Mouse (Mus musculus) hindbrain, embryonic 14.5 days (tissue): ENCODE data around the gene Foxn3. TPM values are rescaled to one million over a fixed set of nuclear protein-coding genes. Genes with fewer than 3 reads are reported as not detected.

Experiments
- ATAC-seq: fragments of 200-750 bp; cut with Nextera tagmentation; 2 replicates; pipeline ENCODE4 v1.8.0; 2017; ENCODE audit warnings: moderate number of reproducible peaks, mild to moderate bottlenecking, moderate TSS enrichment, moderate library complexity; ENCODE audit not compliant: low FRiP score
- DNase-seq: peaks from one replicate; pipeline ENCODE4 v3.0.0-alpha.2; 2015; ENCODE audit warnings: low spot score
- H3K27ac ChIP-seq: fragments of 300-500 bp; sonication (generic); 2 replicates; pipeline ENCODE4 v1.5.1; 2014; ENCODE audit warnings: mild to moderate bottlenecking, moderate library complexity
- H3K27me3 ChIP-seq: fragments of 300-500 bp; sonication (generic); 2 replicates; pipeline ENCODE4 v1.6.1; 2014; ENCODE audit warnings: mild to moderate bottlenecking, low read length, mixed read lengths; ENCODE audit not compliant: control insufficient read depth, insufficient read depth
- H3K36me3 ChIP-seq: fragments of 300-500 bp; sonication (generic); replicated peaks from 2 replicates; pipeline ENCODE4 v1.6.1; 2014; ENCODE audit not compliant: control insufficient read depth, insufficient read depth
- H3K4me1 ChIP-seq: fragments of 300-500 bp; sonication (generic); replicated peaks from 2 replicates; pipeline ENCODE4 v1.6.1; 2014; ENCODE audit warnings: antibody characterized with exemption, low read length, mixed read lengths; ENCODE audit not compliant: control insufficient read depth, insufficient read depth
- H3K4me2 ChIP-seq: fragments of 300-500 bp; sonication (generic); replicated peaks from 2 replicates; pipeline ENCODE4 v1.6.1; 2014; ENCODE audit warnings: mild to moderate bottlenecking, moderate library complexity
- H3K4me3 ChIP-seq: fragments of 300-500 bp; sonication (generic); replicated peaks from 2 replicates; pipeline ENCODE4 v1.5.1; 2014; ENCODE audit warnings: mild to moderate bottlenecking, low read length
- H3K9ac ChIP-seq: fragments of 300-500 bp; sonication (generic); 2 replicates; pipeline ENCODE4 v1.6.1; 2014
- H3K9me3 ChIP-seq: fragments of 300-500 bp; sonication (generic); 2 replicates; pipeline ENCODE4 v1.6.1; 2016; ENCODE audit warnings: low read length; ENCODE audit not compliant: control insufficient read depth
- WGBS: fragments of 180-500 bp; shearing (Covaris S2); extraction: QIAGEN DNeasy Blood & Tissue Kit; methylation state at CpG from one replicate; pipeline ENCODE4 v1.1.7; 2014; 5-methylcytosine and 5-hydroxymethylcytosine counted together
- polyA plus RNA-seq: library from polyadenylated mRNA; unstranded; fragments of >200 nt; fragmentation: Nextera tagmentation; extraction: Ambion mirVana; gene quantifications from 2 replicates; pipeline ENCODE4 v1.2.1, GENCODE M21; 2014

The Foxn3 gene
- polyA plus RNA-seq, 1 experiment from 2014 or later: 84.9 TPM

DNA sequence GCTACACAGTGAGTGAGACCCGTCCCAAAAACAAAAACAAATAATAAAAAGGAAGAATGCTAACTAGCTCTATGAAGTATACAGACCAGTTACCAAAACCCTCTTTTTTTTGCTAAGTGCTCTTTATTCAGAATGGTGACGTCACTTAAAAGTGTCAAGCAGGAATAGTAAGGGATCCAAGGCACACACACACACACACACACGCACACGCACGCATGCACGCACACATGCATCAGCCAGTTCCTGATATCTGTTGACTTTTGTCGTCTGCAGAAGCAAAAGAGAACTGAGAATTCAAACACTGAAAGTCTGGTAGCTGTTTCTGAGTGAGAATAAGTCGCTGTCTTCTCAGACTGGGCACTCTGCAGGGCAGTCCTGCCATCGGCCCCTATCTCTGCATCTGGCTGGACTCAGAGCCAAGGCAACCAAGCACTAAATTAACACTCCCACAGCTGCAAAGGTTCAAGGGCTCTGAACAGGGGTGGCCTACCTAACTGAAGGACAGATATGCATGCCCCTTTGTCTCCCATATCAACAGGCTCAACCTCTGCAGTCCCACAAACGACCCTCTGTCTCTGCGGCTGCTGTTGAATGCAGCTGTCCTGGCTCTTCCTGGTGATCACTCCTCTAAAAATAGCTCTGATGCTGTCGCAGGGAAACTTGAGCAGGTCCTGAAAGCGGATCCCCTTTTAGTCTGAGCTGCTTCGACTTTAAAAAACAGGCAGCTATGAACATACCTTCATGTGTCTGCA, 257.4 kb downstream of the Foxn3 start:
- ATAC-seq (no peak), DNase-seq (no peak)
- no peaks in the 10 kb centered on the region for H3K36me3 ChIP-seq
- no peak overlapping the region for H3K4me3 ChIP-seq
- no peaks in the 10 kb centered on the region for H3K9me3 ChIP-seq
- H3K9ac ChIP-seq: no peak overlapping the region
- H3K27ac ChIP-seq: peak overlapping the region; percentile 66
- H3K4me1 ChIP-seq: peaks cover 54% of the 10 kb centered on the region
- H3K27me3 ChIP-seq: no peaks in the 10 kb centered on the region
- WGBS: 57% methylated on average over 14 of the region's 14 CpGs
- H3K4me2 ChIP-seq: no peak overlapping the region

DNA sequence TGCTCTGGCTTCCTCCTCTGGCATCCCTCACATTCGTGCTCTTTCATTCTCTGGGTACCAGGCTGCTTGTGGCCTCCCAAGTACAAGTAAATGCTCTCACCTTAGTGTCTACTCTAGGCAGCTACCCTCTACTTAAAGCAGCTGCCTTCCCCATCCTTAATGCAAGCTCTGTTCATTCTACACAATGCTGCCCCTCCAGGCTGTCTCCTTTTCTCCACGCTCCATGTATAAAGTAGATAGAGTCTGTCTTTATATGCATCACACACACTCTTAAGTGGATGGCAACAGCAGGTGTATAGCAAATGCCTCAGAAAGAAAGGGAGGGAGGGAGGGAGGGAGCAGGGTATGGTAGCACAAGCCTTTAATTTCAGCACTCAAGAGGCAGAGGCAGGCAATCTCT, 258.1 kb downstream of the Foxn3 start:
- 50% methylated on average over 2 of the region's 2 CpGs for WGBS
- Histone ChIP-seq H3K4me2 (no peak overlapping the region), H3K9me3 (no peaks in the 10 kb centered on the region), H3K27me3 (no peaks in the 10 kb centered on the region), H3K9ac (no peak overlapping the region), H3K36me3 (no peaks in the 10 kb centered on the region), H3K27ac (peak overlapping the region; percentile 66), H3K4me1 (peaks cover 56% of the 10 kb centered on the region), H3K4me3 (no peak overlapping the region)
- 0 out of 2 replicates have a peak, but pooled peaks have one; percentile 34 for ATAC-seq
- DNase-seq: no peak

DNA sequence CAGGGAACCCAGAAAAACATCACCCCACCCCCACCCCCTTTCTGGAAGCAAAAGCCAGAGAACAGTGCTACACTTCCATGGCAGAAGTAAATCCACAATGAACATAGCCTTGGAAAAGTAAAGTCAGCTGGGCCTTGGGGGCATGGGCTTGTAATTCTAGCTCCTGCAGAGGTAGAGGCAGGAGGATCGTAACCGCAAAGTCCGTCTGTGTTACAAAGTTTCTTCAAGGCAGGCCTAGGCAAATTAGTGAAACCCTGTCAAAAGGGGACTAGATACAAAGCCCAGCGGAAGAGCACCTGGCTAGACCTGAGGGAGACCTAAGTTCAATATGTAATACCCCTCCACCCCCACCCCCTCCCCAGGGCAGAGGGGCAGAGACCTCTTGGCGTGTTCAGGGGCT, 259.3 kb downstream of the Foxn3 start:
- Histone ChIP-seq H3K9ac (no peak overlapping the region), H3K27ac (no peak overlapping the region), H3K4me1 (peaks cover 63% of the 10 kb centered on the region), H3K4me2 (no peak overlapping the region), H3K36me3 (no peaks in the 10 kb centered on the region), H3K9me3 (no peaks in the 10 kb centered on the region), H3K27me3 (no peaks in the 10 kb centered on the region), H3K4me3 (no peak overlapping the region)
- DNase-seq (no peak), ATAC-seq (no peak)
- WGBS: 71% methylated on average over 5 of the region's 5 CpGs

DNA sequence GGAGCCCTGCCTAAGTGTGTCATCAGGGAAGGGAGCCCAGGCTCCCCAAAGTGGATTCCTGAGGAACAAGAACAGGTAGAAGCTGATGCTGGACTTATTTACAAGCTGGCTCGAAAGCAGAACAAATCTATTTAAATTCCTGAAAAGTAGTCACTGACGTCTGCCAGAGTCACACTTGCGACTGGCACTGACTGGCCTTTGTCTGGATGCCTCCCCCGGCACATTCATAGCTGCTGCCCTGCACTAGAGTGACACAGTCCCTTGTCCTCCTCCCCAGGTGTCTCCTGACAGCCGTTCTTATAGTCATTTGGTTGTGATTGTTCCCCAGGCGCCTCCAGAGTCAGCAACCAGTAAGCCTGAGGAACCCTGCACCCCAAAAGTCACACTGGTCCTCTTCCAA, 259.8 kb downstream of the Foxn3 start:
- H3K4me1 ChIP-seq: peaks cover 63% of the 10 kb centered on the region
- H3K27ac ChIP-seq: 0 out of 2 replicates have a peak overlapping the region, but pooled peaks have one; percentile 5
- no peaks in the 10 kb centered on the region for H3K36me3 ChIP-seq
- no peaks in the 10 kb centered on the region for H3K27me3 ChIP-seq
- H3K9me3 ChIP-seq: no peaks in the 10 kb centered on the region
- no peak overlapping the region for H3K9ac ChIP-seq
- no peak; the same call in 1 of the 2 replicates for ATAC-seq
- no peak overlapping the region for H3K4me2 ChIP-seq
- H3K4me3 ChIP-seq: no peak overlapping the region
- no peak for DNase-seq
- WGBS: 22% methylated on average over 6 of the region's 6 CpGs

DNA sequence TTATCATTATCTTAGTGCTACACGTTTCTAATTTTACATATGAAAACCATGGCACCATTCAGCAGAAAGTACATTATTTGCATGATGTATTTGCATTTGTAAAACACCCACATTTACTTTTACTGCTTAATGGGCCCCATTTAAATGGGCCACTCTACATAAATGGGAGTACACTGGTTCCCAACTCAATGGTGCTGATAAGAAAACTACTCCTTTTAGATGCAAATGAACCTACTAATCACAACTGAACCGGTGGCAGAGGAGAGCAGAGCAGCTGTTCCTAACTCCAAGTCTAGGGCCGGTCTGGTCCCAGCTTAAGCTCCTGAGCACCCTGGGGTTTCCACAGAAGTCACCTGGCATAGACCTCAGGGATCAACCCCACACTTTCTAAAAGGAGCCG, 263.5 kb downstream of the Foxn3 start:
- Histone ChIP-seq H3K4me3 (no peak overlapping the region), H3K9ac (no peak overlapping the region), H3K4me1 (peaks cover 42% of the 10 kb centered on the region), H3K36me3 (no peaks in the 10 kb centered on the region), H3K9me3 (no peaks in the 10 kb centered on the region), H3K27me3 (no peaks in the 10 kb centered on the region), H3K27ac (no peak overlapping the region), H3K4me2 (no peak overlapping the region)
- DNase-seq (no peak), ATAC-seq (no peak)
- 19% methylated on average over 4 of the region's 4 CpGs for WGBS

DNA sequence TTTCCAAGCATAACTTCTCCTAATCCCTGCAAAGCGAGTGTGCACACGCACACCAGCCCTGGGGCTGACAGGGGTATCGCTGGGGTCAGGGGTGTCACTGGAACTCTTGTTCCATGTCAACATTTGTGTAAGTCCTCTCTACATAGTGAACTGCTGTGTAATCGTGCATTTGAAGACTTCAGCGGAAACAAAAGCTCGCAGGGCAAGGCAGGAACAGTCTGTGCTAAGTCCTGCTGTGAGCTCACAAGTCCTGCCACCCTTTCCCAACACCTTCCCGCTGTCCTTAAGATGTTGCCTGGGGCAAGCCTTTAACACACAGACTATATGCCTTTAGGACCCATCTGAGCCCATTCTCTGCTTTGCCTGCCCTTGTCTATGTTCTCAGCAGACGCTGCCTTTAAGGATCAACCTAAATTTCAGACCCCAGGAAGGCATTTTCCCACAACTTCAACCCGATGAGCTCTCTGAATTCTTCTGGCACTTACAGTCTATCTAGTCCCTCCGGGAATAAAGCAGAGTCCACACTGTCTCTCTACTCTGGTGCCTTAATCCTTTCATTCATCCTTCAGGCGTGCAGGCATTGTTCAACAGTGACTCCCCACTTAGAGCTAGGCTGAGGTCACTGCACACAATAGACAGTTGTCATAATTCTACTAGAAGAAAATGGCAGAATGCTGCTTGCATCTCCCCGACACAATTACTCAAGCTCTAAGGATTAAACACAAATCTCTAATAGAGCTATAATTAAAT, 264.4 kb downstream of the Foxn3 start:
- DNase-seq (no peak), ATAC-seq (no peak)
- H3K4me1 ChIP-seq: peaks cover 41% of the 10 kb centered on the region
- H3K36me3 ChIP-seq: no peaks in the 10 kb centered on the region
- H3K4me2 ChIP-seq: no peak overlapping the region
- whole genome bisulfite sequencing: 20% methylated on average over 12 of the region's 12 CpGs
- no peaks in the 10 kb centered on the region for H3K27me3 ChIP-seq
- H3K9me3 ChIP-seq: no peaks in the 10 kb centered on the region
- 0 out of 2 replicates have a peak overlapping the region, but pooled peaks have one; percentile 4 for H3K27ac ChIP-seq
- H3K9ac ChIP-seq: 0 out of 2 replicates have a peak overlapping the region, but pooled peaks have one; percentile 7
- H3K4me3 ChIP-seq: no peak overlapping the region

DNA sequence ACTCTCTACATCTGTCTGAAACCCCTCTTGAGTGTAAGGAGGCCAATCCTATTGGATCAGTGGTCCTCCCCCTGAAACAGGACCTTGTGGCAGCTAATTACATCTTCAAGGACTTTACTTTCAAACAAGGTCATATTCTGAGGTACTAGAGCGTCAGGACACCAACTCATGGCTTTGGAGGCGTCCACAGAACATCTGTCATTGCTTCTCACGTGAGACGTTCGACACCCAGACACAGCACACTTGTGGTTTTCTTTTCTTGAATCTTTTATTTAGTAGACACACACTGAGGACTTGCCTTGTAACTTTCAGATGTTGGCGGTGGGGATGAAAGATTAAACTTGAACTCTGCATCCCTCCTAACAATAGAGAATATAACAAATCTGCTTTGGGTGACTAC, 265.1 kb downstream of the Foxn3 start:
- no peak for DNase-seq
- H3K36me3 ChIP-seq: no peaks in the 10 kb centered on the region
- H3K4me1 ChIP-seq: peaks cover 38% of the 10 kb centered on the region
- no peak overlapping the region for H3K27ac ChIP-seq
- no peak for ATAC-seq
- H3K4me2 ChIP-seq: no peak overlapping the region
- H3K27me3 ChIP-seq: no peaks in the 10 kb centered on the region
- H3K9me3 ChIP-seq: no peaks in the 10 kb centered on the region
- WGBS: 65% methylated on average over 6 of the region's 6 CpGs
- H3K9ac ChIP-seq: no peak overlapping the region
- H3K4me3 ChIP-seq: no peak overlapping the region

DNA sequence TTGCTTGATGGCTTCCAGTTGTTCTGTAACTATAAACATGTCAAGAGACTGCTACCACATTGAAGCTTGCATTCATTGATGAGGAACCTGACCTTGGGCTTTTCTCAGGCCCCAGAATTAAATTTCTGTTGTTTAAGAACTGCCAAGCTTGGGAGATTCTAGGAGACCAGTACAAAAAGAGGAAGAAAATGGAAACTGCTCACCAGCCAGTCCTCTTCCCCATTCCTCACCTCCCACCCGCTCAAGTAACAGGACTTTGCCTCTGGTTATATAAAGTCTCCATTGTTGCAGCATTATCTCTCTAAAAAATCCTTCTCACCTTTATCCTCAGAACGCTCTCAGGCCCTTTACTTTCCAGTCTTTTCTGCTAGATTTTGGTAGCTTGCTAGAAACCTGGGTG, 265.6 kb downstream of the Foxn3 start:
- H3K36me3 ChIP-seq: no peaks in the 10 kb centered on the region
- DNase-seq (no peak), ATAC-seq (no peak)
- H3K27me3 ChIP-seq: no peaks in the 10 kb centered on the region
- H3K4me2 ChIP-seq: no peak overlapping the region
- H3K9ac ChIP-seq: no peak overlapping the region
- WGBS: 98% methylated on average over 2 of the region's 2 CpGs
- H3K4me1 ChIP-seq: peaks cover 41% of the 10 kb centered on the region
- no peak overlapping the region for H3K4me3 ChIP-seq
- no peaks in the 10 kb centered on the region for H3K9me3 ChIP-seq
- no peak overlapping the region for H3K27ac ChIP-seq

DNA sequence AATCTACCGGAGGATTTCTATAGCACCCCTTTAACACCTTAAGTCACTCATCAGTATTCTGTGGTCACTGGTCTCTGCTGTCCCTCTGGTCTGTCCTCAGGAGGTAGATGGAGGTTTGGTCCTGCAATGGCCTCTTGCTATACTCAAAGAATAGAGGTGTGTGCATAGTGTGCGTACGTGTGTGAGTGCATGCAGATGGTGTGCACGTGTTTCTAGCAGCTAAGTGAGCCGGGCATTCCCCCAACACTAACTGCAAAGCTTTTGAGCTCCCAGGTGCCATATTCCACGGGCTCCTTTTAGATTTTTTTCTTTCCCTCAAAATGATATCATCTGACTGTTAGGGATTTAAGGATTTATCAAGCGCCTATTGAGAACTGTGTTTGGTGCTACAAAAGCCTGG, 269.9 kb downstream of the Foxn3 start:
- peaks cover 37% of the 10 kb centered on the region; the same call in 1 of the 2 replicates for H3K4me1 ChIP-seq
- H3K4me2 ChIP-seq: no peak overlapping the region
- no peaks in the 10 kb centered on the region for H3K36me3 ChIP-seq
- H3K9ac ChIP-seq: no peak overlapping the region
- no peaks in the 10 kb centered on the region for H3K27me3 ChIP-seq
- no peak for ATAC-seq
- H3K9me3 ChIP-seq: no peaks in the 10 kb centered on the region
- no peak overlapping the region for H3K27ac ChIP-seq
- no peak for DNase-seq
- 78% methylated on average over 7 of the region's 7 CpGs for WGBS
- no peak overlapping the region for H3K4me3 ChIP-seq
